Mouse (Mus musculus) layer of hippocampus, adult 11-12 months (tissue): Measurements from ENCODE around the gene Gm11127.
"Not testable (repeated sequence)": the region's sequence is repeated elsewhere in the genome, so short reads cannot be mapped to it uniquely, and the experiment has no call there.

Experiments
- DNase-seq: peaks from one replicate; pipeline ENCODE4 v3.0.0; 2022; ENCODE audit warnings: low spot score

Gm11127 gene

DNA sequence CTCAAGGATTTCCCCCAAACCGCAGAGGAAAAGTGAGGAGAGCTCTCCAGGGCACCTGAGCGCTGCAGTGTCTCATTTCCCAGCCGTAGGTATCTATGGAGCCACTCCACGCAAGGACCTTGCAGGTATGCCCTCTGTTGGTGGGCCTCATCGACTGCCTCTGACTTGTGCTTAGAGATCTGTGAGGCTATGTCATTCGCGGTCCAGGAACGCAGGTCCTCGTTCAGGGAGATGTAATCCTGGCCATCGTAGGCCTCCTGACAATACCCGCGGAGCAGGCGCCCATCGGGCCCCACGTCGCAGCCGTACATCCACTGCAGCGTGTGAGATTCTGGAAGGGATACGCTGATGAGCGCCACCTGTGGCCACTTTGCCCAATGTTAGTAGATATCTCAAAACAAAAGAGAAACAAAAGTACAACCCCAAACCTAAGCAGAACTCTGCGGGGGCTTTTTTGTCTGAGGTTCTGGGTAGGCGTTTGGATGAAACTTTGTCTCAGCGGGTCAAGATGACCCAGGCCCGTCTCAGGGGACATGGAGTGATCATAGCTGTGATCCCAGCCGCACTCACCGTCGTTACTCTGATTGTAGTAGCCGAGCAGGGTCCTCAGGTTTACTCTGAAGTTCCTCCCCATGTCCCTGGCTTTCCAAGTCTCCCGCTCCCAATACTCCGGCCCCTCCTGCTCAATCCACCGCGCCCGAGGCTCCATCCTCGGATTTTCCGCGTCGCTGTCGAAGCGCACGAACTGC lies 26.4 kb downstream of the Gm11127 start:
- peak; percentile 63 for DNase-seq

DNA sequence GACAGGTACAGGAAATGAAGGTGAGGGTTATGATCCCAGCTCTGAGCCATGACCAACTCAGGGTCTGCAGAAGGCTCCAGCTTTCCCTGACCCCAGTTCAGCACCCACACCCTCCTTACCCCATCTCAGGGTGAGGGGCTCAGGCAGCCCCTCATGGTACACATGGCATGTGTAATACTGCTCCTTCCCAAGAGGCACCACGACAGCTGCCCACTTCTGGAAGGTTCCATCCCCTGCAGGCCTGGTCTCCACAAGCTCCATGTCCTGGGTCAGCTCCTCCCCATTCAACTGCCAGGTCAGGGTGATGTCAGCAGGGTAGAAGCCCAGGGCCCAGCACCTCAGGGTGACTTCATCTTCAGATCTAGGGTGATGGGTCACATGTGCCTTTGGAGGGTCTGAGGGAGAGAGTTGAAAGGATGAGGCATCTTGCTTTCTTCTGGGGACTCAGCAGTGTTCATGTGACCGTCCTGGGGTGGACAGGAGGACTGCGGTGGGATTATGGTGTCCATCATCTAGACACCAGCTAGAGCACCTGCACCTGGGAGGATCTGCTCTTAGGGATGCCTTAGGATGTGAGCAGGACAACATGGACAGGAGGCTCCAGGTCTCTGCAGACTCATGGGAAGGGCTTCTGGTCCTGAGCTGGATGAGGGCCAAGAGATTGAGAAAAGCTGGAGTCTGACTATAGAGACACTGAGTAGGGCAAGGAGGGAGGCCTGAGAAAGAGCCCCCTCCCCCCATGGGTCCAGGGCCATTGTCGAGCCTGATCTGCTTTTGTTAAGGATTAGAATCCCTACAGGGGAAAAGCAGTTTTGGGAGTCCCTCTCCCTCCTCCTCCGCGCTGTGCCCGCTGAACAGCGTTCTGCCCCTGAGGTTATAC lies 27.2 kb downstream of the Gm11127 start:
- DNase-seq, result not testable (repeated sequence)

DNA sequence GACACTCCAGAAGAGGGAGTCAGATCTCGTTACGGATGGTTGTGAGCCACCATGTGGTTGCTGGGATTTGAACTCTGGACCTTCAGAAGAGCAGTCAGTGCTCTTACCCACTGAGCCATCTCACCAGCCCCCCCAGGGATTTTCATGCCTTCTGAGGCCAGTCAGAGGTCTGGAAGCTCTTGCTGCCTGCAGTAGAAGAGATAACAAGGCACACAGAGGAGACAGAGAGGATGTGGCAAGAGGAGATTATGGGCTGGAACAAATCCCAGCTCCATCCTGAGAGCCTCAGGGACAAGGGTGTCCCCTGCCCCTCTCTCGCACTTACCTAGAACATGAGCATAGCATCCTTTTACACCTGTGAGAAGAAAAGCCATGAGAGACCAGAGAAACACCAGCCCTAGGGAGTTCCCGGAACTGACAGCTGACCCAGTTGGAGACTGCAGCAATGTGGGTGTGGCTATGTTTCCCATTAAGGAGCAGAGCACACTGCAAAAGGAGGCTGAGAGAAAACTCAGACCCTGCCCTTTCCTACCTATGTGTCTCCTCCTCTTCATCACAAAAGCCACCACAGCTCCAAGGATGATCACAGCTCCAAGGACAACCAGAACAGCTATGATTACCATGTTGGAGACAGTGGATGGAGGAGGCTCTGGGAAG lies 28.0 kb downstream of the Gm11127 start:
- DNase-seq, result not testable (repeated sequence)

DNA sequence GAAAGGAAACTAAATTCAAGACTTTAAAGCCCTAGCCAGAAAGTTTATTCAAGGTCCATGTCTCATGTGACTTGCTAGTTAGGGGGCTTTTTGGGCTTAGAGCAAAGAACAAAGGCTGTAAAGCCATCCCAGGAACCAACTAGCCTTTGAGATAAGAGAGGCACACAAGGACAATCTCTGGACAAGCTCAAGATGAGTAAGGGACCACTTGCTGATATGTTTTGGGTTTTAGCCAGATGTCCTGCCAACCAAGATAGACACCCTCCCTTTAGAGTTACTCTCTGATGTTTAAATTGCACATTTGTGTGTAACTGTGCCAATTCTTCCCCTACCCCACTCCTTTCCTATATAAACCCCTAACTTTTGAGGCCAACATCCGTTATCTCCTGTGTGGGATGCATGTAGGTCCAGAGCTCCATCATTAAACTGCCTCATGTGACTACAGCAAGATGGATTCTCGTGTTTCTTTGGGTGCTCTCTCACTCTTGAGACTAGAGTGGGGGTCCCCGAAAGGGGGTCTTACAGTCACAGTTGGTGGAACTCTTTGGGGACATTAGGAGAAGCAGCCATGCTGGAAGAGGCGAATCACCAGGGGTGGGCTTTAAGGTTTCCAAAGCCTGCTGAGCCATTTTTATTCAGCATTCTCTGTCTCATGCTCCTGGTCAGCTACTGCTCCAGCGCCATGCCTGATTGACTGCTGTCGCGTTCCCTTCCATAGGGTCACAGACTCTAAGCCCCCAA lies 29.1 kb downstream of the Gm11127 start:
- no peak for DNase-seq

DNA sequence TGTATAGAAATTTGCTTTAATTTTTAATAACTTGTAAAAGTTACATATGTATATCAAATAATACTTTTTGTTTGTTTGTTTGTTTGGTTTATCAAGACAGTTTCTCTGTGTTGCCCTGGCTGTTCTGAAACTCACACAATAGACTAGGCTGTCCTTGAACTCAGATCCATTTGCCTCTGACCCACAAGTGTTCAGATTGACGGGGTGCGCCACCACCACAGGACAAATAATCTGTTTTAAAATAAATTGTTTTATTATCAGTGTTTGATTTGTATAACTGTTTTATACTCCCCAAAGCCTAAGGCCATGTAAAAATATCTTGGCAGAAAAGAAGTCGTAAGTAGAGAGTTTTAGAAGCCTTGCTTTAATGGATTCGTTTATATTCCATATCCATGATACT lies 30.5 kb downstream of the Gm11127 start:
- DNase-seq, result no peak

DNA sequence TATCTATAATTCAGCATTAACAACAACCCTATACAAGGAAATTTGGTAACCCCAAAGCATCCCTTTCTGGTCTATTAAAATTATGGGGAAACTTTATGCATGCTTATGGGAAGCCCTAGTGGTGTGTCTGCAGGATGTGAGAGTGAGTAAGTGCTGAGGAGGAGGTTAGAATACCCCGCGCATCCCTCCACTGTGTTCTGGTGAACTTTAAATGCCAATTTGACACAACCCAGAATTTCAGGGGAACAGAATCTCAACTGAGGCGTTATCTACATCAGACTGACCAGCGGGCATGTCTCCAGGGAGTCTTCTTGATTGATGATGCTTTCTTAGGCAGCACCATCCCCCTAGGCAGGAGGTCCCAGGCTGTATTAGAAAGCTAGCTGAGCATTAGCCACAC lies 32.3 kb downstream of the Gm11127 start:
- no peak for DNase-seq

DNA sequence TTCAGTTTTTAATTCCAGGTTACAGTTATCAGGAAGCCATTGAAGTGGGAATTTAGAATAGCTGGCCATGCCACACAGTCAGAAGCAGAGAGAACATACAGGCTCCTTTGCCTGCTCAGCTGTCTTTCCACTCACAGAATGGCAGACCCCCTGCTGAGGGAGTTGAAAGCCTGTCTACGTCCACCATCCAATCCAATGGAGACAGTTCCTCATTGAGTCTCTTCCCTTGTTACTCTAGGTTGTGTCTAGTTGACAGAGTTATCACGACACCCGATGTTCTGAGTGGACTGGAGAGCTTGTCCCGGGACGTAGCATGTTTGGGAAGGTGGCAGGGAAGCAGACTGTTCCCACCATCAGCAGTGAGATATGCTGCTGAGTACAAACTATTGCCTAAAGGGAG lies 33.0 kb downstream of the Gm11127 start:
- no peak for DNase-seq

DNA sequence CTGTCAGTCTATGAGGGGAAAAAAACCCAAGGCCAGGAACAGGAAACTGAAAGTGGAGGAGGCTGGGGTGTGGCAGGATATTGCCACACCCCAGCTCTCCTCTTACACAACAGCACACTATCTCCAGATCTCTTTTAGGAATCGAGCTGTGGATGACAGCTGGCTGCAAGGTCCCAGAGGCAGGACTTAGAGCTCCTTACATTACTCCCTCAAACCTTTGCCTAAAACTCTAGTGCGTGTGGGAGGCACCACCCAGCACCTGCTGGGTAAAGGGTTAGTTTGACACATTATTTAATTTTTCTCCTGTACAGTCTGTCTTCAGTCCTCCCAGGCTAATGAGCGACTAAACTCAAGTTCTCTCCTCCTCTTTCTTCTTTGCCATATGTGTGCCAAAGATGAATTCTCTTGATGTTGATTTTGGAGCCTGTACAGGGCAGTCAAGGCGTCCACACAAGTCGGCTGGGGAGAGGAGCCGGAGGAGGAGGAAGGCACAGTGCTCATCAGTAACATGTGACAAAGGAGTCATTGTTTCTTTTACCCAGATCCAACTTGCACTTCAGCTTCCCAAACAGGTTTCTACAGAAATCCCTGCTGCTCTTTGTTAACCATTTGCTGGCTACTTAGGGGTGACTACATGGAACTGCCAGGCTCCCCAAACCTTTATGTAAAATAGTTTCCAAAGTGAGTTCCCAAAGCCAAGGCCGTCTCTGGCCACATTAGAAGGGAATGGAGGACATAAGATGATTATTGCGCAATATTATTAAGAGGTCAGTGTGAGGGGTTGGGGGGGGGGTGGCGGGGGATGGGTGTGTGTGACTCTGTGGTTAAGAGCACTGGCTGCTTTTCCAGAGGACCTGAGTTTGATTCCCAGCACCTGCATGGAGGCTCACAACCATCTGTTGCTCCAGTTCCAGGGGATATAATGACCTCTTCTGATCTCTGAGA lies 34.2 kb downstream of the Gm11127 start:
- no peak for DNase-seq

DNA sequence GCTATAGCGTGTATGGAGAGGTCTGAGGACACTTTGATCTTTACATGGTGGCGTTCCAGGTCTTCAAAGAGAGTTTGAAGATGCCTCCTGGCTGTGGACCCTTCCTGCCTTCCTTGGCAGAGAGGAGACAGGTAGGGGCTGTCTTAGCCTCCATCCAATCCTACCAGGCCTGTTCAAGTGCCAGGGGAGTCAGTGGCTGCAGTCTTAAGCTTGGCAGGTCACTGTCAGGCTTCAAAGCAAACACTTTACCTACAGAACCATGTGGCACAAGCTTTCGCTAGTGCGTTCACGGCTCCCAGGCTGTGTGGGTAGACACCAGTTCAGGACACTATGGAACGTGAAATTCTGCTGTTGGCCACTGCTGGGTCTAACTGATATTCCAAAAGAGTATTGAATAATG lies 35.2 kb downstream of the Gm11127 start:
- no peak for DNase-seq

DNA sequence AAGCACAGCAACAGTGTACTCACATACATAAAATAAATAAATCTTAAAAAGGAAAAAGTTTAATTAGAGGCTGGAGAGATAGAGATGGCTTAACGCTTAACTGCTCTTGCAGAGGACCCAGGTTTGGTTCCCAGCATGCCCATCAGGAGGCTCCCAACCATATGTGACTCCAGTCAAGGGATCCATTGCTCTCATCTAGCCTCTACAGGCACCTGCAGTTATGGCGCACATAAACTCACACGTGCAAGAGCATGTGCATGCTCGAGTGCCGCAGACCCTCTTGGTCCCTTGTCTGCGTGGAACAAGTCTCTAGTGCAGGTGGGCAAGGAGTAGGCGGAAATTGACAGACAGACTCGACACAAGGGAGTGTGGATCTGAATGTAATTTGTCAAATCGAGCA lies 36.1 kb downstream of the Gm11127 start:
- no peak for DNase-seq

DNA sequence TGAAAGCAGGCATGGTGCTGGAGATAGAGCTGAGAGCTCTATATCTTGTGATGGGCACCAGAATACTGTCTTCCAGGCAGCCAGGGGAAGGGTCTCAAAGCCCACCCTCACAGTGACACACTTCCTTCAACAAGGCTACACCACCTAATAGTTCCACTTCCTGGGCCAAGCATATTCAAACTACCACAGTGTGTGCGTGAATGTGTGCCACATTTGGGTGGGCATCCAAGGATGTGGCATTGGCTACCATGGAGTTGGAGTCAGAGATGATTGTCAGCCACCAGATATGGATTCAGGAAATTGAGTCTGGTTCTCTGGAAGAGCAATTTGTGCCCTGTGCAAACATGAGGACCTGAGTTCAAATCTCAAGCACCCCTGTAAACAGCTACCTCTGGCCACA lies 36.9 kb downstream of the Gm11127 start:
- no peak for DNase-seq

DNA sequence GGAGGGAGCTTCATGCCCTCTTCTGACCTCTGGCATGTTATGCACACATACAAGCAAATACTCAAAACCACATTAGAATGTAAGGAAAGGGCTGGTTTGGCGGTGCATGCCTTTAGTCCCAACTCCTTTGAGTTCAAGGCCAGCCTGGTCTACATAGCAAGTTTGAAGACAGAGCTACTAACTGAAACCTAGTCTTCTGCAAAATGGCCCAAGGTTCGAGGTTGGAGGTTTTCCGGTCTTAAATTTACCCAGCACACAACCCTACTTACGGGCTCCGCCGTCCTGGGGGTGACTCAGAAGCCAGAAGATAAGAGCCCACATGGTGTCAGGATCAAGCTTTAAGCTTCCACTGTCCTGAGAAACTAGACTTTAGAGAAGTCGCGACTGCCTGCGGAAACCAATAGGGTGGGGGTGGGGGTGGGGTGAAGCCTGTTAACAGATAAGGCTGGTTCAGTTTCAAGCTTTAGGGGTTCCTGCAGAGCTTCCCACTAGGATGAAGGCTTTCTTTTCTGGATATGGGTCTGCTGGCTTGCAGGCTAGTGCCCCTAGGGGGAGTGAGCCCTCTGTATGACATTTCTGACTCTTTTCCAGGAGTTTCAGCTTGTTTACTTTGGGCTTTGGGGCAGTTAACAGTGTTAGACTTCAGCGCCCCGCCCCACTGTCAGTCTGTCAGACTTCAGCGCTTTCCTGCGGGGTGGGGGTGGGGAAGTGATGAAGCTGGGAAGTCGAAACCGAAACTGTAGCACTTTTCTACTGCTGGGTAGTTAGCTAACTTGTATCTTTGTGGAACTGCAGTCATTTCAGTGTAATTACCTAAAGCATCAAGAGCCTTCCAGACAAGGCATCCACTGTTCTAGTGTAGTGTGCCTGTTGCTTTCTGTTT lies 37.7 kb downstream of the Gm11127 start, which contains the start of gene H2-T24:
Gene H2-T24 (minus strand): TSS at position 370 of the 883 bp plus-strand sequence.
- DNase-seq, result peak; percentile 61

DNA sequence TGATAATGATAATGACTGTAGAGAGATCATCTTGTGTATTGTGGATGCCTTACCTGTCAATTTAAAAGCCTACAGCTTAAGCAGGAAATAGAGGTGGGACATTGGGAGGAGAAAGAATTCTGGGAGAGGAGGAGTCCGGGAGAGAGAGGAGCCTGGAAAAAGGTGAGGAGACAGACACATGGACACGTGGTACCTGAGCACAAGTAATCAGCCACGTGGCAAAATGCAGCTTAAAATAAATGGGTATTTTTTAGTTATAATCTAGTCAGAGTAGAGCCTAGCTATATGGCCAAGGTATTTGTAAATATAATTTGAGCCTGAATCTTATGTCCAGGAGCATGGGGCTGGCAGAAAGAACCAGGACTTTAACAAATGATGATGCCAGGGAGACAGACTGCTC lies 38.7 kb downstream of the Gm11127 start:
- no peak for DNase-seq

DNA sequence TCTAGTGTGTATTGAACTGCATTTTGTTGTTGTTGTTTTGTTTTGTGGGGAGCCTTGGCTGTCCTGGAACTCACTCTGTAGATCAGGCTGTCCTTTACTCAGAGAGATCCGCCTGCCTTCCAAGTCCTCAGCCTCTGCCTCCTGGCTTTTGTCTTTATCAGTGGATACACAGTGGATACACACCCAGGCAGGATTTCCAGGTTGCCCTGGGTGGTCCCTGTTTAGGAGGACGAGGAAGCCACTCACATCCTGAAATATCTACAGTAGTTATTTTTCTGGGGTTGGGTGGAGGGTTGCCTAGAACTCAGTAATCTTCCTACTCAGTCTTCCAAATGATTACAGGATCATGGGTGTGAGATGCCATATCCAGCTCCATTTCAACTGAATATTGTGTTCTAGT lies 39.2 kb downstream of the Gm11127 start:
- no peak for DNase-seq

DNA sequence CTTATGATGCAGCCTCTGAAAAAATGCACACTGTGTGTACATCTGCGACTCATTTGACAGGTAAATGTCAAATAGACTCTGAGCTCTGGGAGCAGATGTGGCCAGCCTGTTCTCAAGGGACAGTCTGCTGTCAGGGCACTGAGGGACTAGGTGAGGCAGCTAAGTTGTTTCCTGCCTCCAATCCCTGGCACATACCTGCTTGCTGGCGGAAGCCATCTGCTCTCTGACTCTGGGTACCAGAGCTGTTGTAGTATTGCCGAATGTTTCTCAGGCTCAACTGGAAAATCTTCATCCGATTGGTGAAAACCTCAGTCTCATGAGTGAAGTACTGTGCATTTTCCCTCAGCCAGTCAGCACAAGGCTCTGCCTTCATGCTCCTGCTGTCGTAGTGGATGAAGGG lies 41.1 kb downstream of the Gm11127 start:
- no peak for DNase-seq

DNA sequence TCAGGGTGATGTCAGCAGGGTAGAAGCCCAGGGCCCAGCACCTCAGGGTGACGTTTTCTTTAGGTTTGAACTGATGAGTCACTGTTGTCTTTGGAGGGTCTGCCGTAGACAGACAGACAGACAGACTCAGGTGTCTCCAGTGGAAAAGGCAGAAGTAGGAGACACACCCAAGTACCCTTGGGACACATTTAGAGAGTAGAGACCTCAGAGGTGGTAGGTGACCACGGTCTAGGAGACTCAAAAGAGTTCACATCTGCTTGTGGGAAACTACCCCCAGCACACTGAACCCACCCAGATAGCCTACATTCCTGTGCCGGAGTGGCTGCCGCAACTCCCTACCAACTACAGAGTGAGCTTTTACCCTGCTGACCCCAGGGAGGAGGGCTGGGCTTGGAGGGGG lies 43.2 kb downstream of the Gm11127 start:
- DNase-seq, result no peak
